Mouse (Mus musculus) heart, postnatal 0 days (tissue): ENCODE measurements around the gene Gamt.

Source experiments
- CTCF ChIP-seq: IDR thresholded peaks from 2 replicates; pipeline ENCODE4 v1.5.1; 2016; ENCODE audit warnings: antibody characterized with exemption, control low read depth, low read depth
- EP300 ChIP-seq: IDR thresholded peaks from 2 replicates; pipeline ENCODE4 v1.6.1; 2016; ENCODE audit warnings: antibody characterized with exemption, low read depth

GRCm38 (mm10) chr10:80279273-80279672 lies 18.5 kb upstream of the Gamt start:
- TF ChIP-seq CTCF (no peak), EP300 (no peak)
